Mouse (Mus musculus) intestine, postnatal 0 days (tissue): ENCODE data around the gene Sult2b1. TPM values are rescaled to one million over a fixed set of nuclear protein-coding genes. Genes with fewer than 3 reads are reported as not detected.

Source experiments
- ATAC-seq: fragments of 200-750 bp; cut with Nextera tagmentation; 2 replicates; pipeline ENCODE4 v1.8.0; 2017; ENCODE audit warnings: mild to moderate bottlenecking, moderate TSS enrichment, moderate library complexity
- H3K27ac ChIP-seq: fragments of 300-500 bp; sonication (generic); 2 replicates; pipeline ENCODE4 v1.5.1; 2014; ENCODE audit warnings: mild to moderate bottlenecking, low read depth, low read length, moderate library complexity
- H3K27me3 ChIP-seq: fragments of 300-500 bp; sonication (generic); replicated peaks from 2 replicates; pipeline ENCODE4 v1.6.1; 2014; ENCODE audit warnings: low read length, mixed read lengths; ENCODE audit not compliant: control insufficient read depth, insufficient read depth
- H3K36me3 ChIP-seq: fragments of 300-500 bp; sonication (generic); 2 replicates; pipeline ENCODE4 v1.6.1; 2014; ENCODE audit warnings: mild to moderate bottlenecking, moderate library complexity; ENCODE audit not compliant: control insufficient read depth, insufficient read depth
- H3K4me1 ChIP-seq: fragments of 300-500 bp; sonication (generic); replicated peaks from 2 replicates; pipeline ENCODE4 v1.6.1; 2014; ENCODE audit warnings: antibody characterized with exemption, low read length, mixed read lengths; ENCODE audit not compliant: control insufficient read depth, insufficient read depth
- H3K4me2 ChIP-seq: fragments of 300-500 bp; sonication (generic); replicated peaks from 2 replicates; pipeline ENCODE4 v1.6.1; 2014; ENCODE audit warnings: low read depth, mild to moderate bottlenecking, moderate library complexity
- H3K4me3 ChIP-seq: fragments of 300-500 bp; sonication (generic); 2 replicates; pipeline ENCODE4 v1.5.1; 2014; ENCODE audit warnings: low read depth, low read length
- H3K9ac ChIP-seq: fragments of 300-500 bp; sonication (generic); 2 replicates; pipeline ENCODE4 v1.6.1; 2014; ENCODE audit warnings: mild to moderate bottlenecking, low read depth, low read length
- H3K9me3 ChIP-seq: fragments of 300-500 bp; sonication (generic); 2 replicates; pipeline ENCODE4 v1.6.1; 2016; ENCODE audit warnings: mixed run types; ENCODE audit not compliant: control insufficient read depth
- CTCF ChIP-seq: sonication (generic); IDR thresholded peaks from 2 replicates; pipeline ENCODE4 v1.5.1; 2016; ENCODE audit warnings: low read depth, mild to moderate bottlenecking, control low read depth, antibody characterized with exemption, moderate library complexity
- WGBS: fragments of 180-500 bp; shearing (Covaris S2); extraction: QIAGEN DNeasy Blood & Tissue Kit; methylation state at CpG from one replicate; pipeline ENCODE4 v1.1.7; 2014; 5-methylcytosine and 5-hydroxymethylcytosine counted together
- polyA plus RNA-seq: library from polyadenylated mRNA; unstranded; fragments of >200 nt; fragmentation: Nextera tagmentation; extraction: Ambion mirVana; gene quantifications from 2 replicates; pipeline ENCODE4 v1.2.1, GENCODE M21; 2015

Gene Sult2b1
- polyA plus RNA-seq, 1 experiment from 2014 or later, result 36.7 TPM

- H3K9ac ChIP-seq, result peak overlapping the region; percentile 37; the same call in 1 of the 2 replicates
- H3K9me3 ChIP-seq, result no peaks in the 10 kb centered on the region
- peak overlapping the region; percentile 71 for H3K27ac ChIP-seq
- ATAC-seq, result no peak
- H3K4me3 ChIP-seq, result peak overlapping the region; percentile 21; the same call in 1 of the 2 replicates
- H3K36me3 ChIP-seq, result peaks cover 31% of the 10 kb centered on the region; the same call in 1 of the 2 replicates
- peaks cover 37% of the 10 kb centered on the region for H3K4me1 ChIP-seq
- peak overlapping the region; percentile 55 for H3K4me2 ChIP-seq
- 85% methylated on average over 24 of the region's 24 CpGs for WGBS
- H3K27me3 ChIP-seq, result no peaks in the 10 kb centered on the region
- TF ChIP-seq CTCF, result no peak
Observed at GRCm38 (mm10) chr7:45711316-45712021, 73.0 kb downstream of the Sult2b1 start.

DNA sequence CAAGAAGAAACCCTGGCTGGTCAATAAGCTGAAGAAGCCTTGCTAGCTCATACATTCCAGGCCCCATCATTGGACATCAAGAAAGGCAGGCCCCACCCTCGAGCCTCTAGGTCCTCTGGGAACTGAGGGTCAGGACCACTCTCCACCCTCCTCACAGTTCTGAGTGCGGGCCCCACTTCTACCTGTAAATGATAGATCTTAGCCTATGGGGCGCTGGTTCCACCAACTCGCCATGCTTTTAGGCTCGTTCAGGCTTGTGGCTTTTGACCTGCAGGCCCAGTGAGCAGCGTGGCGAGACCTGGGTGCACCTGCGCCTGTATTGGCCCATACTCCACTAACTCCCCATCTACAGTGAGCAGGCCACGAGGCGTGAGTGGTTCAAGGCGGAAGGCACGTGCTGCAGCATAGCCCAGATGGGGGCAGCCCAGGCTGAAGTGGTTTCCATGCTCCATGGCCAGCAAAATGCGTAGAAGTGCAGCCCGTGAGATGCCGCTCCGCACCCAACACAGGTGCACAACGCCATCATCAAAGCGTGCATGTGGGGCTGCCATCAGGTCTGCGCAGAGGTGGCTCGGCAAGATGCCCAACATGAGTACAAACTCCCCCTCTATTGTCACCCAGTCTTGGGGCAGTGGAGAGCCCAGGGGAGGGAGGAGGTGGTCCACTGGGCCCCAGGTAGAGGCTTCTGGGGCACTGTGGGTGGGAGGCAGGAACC, 73.8 kb downstream of the Sult2b1 start:
- Histone ChIP-seq H3K4me2 (peak overlapping the region; percentile 24; the same call in 1 of the 2 replicates), H3K4me3 (no peak overlapping the region), H3K9ac (no peak overlapping the region), H3K36me3 (peaks cover 31% of the 10 kb centered on the region; the same call in 1 of the 2 replicates), H3K4me1 (peaks cover 30% of the 10 kb centered on the region), H3K27me3 (no peaks in the 10 kb centered on the region), H3K9me3 (no peaks in the 10 kb centered on the region), H3K27ac (peak overlapping the region; percentile 98; the same call in 1 of the 2 replicates)
- ATAC-seq, result no peak
- no peak for TF ChIP-seq CTCF
- 88% methylated on average over 20 of the region's 20 CpGs for WGBS

- Histone ChIP-seq H3K27ac (peak overlapping the region; percentile 98), H3K9me3 (no peaks in the 10 kb centered on the region), H3K4me1 (peaks cover 31% of the 10 kb centered on the region), H3K36me3 (peaks cover 31% of the 10 kb centered on the region; the same call in 1 of the 2 replicates), H3K9ac (no peak overlapping the region), H3K4me3 (no peak overlapping the region), H3K27me3 (no peaks in the 10 kb centered on the region), H3K4me2 (peak overlapping the region; percentile 27)
- TF ChIP-seq CTCF, result no peak
- no peak for ATAC-seq
- WGBS, result 50% methylated on average over 14 of the region's 14 CpGs
Observed at GRCm38 (mm10) chr7:45709677-45710355, 74.7 kb downstream of the Sult2b1 start.

DNA sequence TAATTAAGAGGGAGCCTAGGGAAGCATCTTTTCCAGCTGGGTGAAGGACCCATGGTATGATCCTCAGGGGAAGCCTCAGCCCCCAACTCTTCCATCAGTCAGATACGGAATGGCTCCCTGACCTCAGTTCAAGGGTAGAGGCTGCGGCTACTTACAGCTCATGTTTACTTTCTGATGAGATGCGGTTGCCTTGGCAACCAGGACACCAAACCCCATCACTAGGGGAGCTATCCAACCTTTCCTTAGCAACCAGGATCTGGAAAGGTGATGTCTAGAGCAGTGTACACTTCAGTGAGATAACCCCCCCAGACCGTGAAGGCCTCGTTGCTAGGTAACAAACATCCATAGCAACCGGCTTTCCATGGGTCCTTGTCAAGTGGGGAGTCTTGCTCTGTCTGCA, 75.4 kb downstream of the Sult2b1 start:
- WGBS, result 30% methylated on average over 6 of the region's 6 CpGs
- TF ChIP-seq CTCF, result no peak
- H3K27ac ChIP-seq, result peak overlapping the region; percentile 98

GRCm38 (mm10) chr7:45708221-45708761, 76.2 kb downstream of the Sult2b1 start:
- H3K27ac ChIP-seq, result peak overlapping the region; percentile 98
- 16% methylated on average over 13 of the region's 13 CpGs for WGBS
- H3K4me3 ChIP-seq, result peak overlapping the region; percentile 56; the same call in 1 of the 2 replicates
- peaks cover 29% of the 10 kb centered on the region; the same call in 1 of the 2 replicates for H3K36me3 ChIP-seq
- H3K9me3 ChIP-seq, result no peaks in the 10 kb centered on the region
- H3K27me3 ChIP-seq, result no peaks in the 10 kb centered on the region
- peak overlapping the region; percentile 84 for H3K9ac ChIP-seq
- TF ChIP-seq CTCF, result no peak
- peak; percentile 53 for ATAC-seq
- peak overlapping the region; percentile 95 for H3K4me2 ChIP-seq
- peaks cover 31% of the 10 kb centered on the region for H3K4me1 ChIP-seq

More for the DNA sequence above, 75.4 kb downstream of the Sult2b1 start:
- Histone ChIP-seq H3K36me3 (peaks cover 31% of the 10 kb centered on the region; the same call in 1 of the 2 replicates), H3K9ac (peak overlapping the region; percentile 84; the same call in 1 of the 2 replicates), H3K4me3 (no peak overlapping the region), H3K27me3 (no peaks in the 10 kb centered on the region), H3K4me2 (peak overlapping the region; percentile 27), H3K9me3 (no peaks in the 10 kb centered on the region), H3K4me1 (peaks cover 28% of the 10 kb centered on the region)
- no peak for ATAC-seq
